Mouse (Mus musculus): ENCODE data around the gene Tut4. TPM values are rescaled to one million over a fixed set of nuclear protein-coding genes. Genes with fewer than 3 reads are reported as not detected.

Tut4 gene
- total and polyA plus RNA-seq, 2 experiments, result 23.6 to 34.6 TPM

GRCm38 (mm10) chr4:108431561-108431936, 27.7 kb upstream of the Tut4 start:
- TF ChIP-seq POLR2A (IDR thresholded peaks at IDR 0.05; ENCODE audit: extremely low read depth, insufficient read depth, low read length) (no peak), CTCF (IDR thresholded peaks at IDR 0.05; ENCODE audit: low read depth, low read length) (no peak)
- peak; percentile 72 for DNase-seq (ENCODE audit: extremely low read depth, low read depth, low spot score)
- no peak overlapping the region for H3K4me3 ChIP-seq (ENCODE audit: insufficient read depth, low read depth, low read length)
- H3K36me3 ChIP-seq (ENCODE audit: control insufficient read depth, insufficient read depth, low read length), result no peaks in the 10 kb centered on the region
- peaks cover 2% of the 10 kb centered on the region for H3K4me1 ChIP-seq (ENCODE audit: control insufficient read depth, insufficient read depth, low read length)
- WGBS, result 34% methylated on average over 2 of the region's 2 CpGs
- no peak overlapping the region for H3K9ac ChIP-seq (ENCODE audit: low read depth, low read length)
- no peak overlapping the region for H3K27ac ChIP-seq (replicated peaks; ENCODE audit: insufficient read depth, low read depth, low read length)
- no peaks in the 10 kb centered on the region for H3K79me2 ChIP-seq (ENCODE audit: control insufficient read depth, insufficient read depth, low read length)
- no peaks in the 10 kb centered on the region for H3K27me3 ChIP-seq (ENCODE audit: control insufficient read depth, insufficient read depth, low read length)

- H3K4me1 ChIP-seq (ENCODE audit: control insufficient read depth, insufficient read depth, low read length), result peaks cover 2% of the 10 kb centered on the region
- no peak overlapping the region for H3K9ac ChIP-seq (ENCODE audit: low read depth, low read length)
- no peaks in the 10 kb centered on the region for H3K27me3 ChIP-seq (ENCODE audit: control insufficient read depth, insufficient read depth, low read length)
- no peak for DNase-seq (ENCODE audit: extremely low read depth, low read depth, low spot score)
- no peaks in the 10 kb centered on the region for H3K36me3 ChIP-seq (ENCODE audit: control insufficient read depth, insufficient read depth, low read length)
- 68% methylated on average over 6 of the region's 6 CpGs for WGBS
- TF ChIP-seq POLR2A (IDR thresholded peaks at IDR 0.05; ENCODE audit: extremely low read depth, insufficient read depth, low read length), result no peak
- TF ChIP-seq CTCF (IDR thresholded peaks at IDR 0.05; ENCODE audit: low read depth, low read length), result no peak
- no peak overlapping the region for H3K27ac ChIP-seq (replicated peaks; ENCODE audit: insufficient read depth, low read depth, low read length)
- no peak overlapping the region for H3K4me3 ChIP-seq (ENCODE audit: insufficient read depth, low read depth, low read length)
- H3K79me2 ChIP-seq (ENCODE audit: control insufficient read depth, insufficient read depth, low read length), result no peaks in the 10 kb centered on the region
Measured at GRCm38 (mm10) chr4:108433341-108433740, 25.9 kb upstream of the Tut4 start.

GRCm38 (mm10) chr4:108434221-108434620, 25.0 kb upstream of the Tut4 start:
- WGBS, result 86% methylated on average over 4 of the region's 4 CpGs
- H3K27me3 ChIP-seq (ENCODE audit: control insufficient read depth, insufficient read depth, low read length), result no peaks in the 10 kb centered on the region
- H3K4me3 ChIP-seq (ENCODE audit: insufficient read depth, low read depth, low read length), result no peak overlapping the region
- H3K27ac ChIP-seq (replicated peaks; ENCODE audit: insufficient read depth, low read depth, low read length), result no peak overlapping the region
- DNase-seq (ENCODE audit: extremely low read depth, low read depth, low spot score), result no peak
- no peak for TF ChIP-seq POLR2A (IDR thresholded peaks at IDR 0.05; ENCODE audit: extremely low read depth, insufficient read depth, low read length)
- no peaks in the 10 kb centered on the region for H3K36me3 ChIP-seq (ENCODE audit: control insufficient read depth, insufficient read depth, low read length)
- H3K79me2 ChIP-seq (ENCODE audit: control insufficient read depth, insufficient read depth, low read length), result no peaks in the 10 kb centered on the region
- peaks cover 2% of the 10 kb centered on the region for H3K4me1 ChIP-seq (ENCODE audit: control insufficient read depth, insufficient read depth, low read length)
- no peak overlapping the region for H3K9ac ChIP-seq (ENCODE audit: low read depth, low read length)

- no peak for TF ChIP-seq CTCF (IDR thresholded peaks at IDR 0.05; ENCODE audit: low read depth, low read length)
- no peak for TF ChIP-seq POLR2A (IDR thresholded peaks at IDR 0.05; ENCODE audit: extremely low read depth, insufficient read depth, low read length)
- Histone ChIP-seq H3K79me2 (ENCODE audit: control insufficient read depth, insufficient read depth, low read length) (no peaks in the 10 kb centered on the region), H3K36me3 (ENCODE audit: control insufficient read depth, insufficient read depth, low read length) (no peaks in the 10 kb centered on the region), H3K27ac (replicated peaks; ENCODE audit: insufficient read depth, low read depth, low read length) (no peak overlapping the region), H3K27me3 (ENCODE audit: control insufficient read depth, insufficient read depth, low read length) (no peaks in the 10 kb centered on the region), H3K9ac (ENCODE audit: low read depth, low read length) (no peak overlapping the region), H3K4me1 (ENCODE audit: control insufficient read depth, insufficient read depth, low read length) (peaks cover 2% of the 10 kb centered on the region), H3K4me3 (ENCODE audit: insufficient read depth, low read depth, low read length) (no peak overlapping the region)
- WGBS, result 89% methylated on average over 3 of the region's 3 CpGs
- no peak for DNase-seq (ENCODE audit: extremely low read depth, low read depth, low spot score)
Measured at GRCm38 (mm10) chr4:108434781-108435180, 24.4 kb upstream of the Tut4 start.

GRCm38 (mm10) chr4:108435646-108436045, 23.6 kb upstream of the Tut4 start:
- Histone ChIP-seq H3K4me3 (ENCODE audit: insufficient read depth, low read depth, low read length) (no peak overlapping the region), H3K27me3 (ENCODE audit: control insufficient read depth, insufficient read depth, low read length) (no peaks in the 10 kb centered on the region), H3K9ac (ENCODE audit: low read depth, low read length) (no peak overlapping the region), H3K4me1 (ENCODE audit: control insufficient read depth, insufficient read depth, low read length) (peaks cover 2% of the 10 kb centered on the region), H3K36me3 (ENCODE audit: control insufficient read depth, insufficient read depth, low read length) (no peaks in the 10 kb centered on the region), H3K79me2 (ENCODE audit: control insufficient read depth, insufficient read depth, low read length) (no peaks in the 10 kb centered on the region), H3K27ac (replicated peaks; ENCODE audit: insufficient read depth, low read depth, low read length) (no peak overlapping the region)
- 46% methylated on average over 3 of the region's 3 CpGs for WGBS
- no peak for DNase-seq (ENCODE audit: extremely low read depth, low read depth, low spot score)
- TF ChIP-seq CTCF (IDR thresholded peaks at IDR 0.05; ENCODE audit: low read depth, low read length) (no peak), POLR2A (IDR thresholded peaks at IDR 0.05; ENCODE audit: extremely low read depth, insufficient read depth, low read length) (no peak)

GRCm38 (mm10) chr4:108436225-108436624, 23.0 kb upstream of the Tut4 start:
- Histone ChIP-seq H3K4me3 (ENCODE audit: insufficient read depth, low read depth, low read length) (no peak overlapping the region), H3K4me1 (ENCODE audit: control insufficient read depth, insufficient read depth, low read length) (peaks cover 2% of the 10 kb centered on the region), H3K27ac (replicated peaks; ENCODE audit: insufficient read depth, low read depth, low read length) (no peak overlapping the region), H3K27me3 (ENCODE audit: control insufficient read depth, insufficient read depth, low read length) (no peaks in the 10 kb centered on the region), H3K9ac (ENCODE audit: low read depth, low read length) (no peak overlapping the region), H3K79me2 (ENCODE audit: control insufficient read depth, insufficient read depth, low read length) (no peaks in the 10 kb centered on the region), H3K36me3 (ENCODE audit: control insufficient read depth, insufficient read depth, low read length) (no peaks in the 10 kb centered on the region)
- DNase-seq (ENCODE audit: extremely low read depth, low read depth, low spot score), result peak; percentile 60
- WGBS, result 31% methylated on average over 1 of the region's 1 CpGs
- no peak for TF ChIP-seq CTCF (IDR thresholded peaks at IDR 0.05; ENCODE audit: low read depth, low read length)
- no peak for TF ChIP-seq POLR2A (IDR thresholded peaks at IDR 0.05; ENCODE audit: extremely low read depth, insufficient read depth, low read length)
